23 mouse cellular contexts compared by ENCODE assay signal in the genomic region with DNA sequence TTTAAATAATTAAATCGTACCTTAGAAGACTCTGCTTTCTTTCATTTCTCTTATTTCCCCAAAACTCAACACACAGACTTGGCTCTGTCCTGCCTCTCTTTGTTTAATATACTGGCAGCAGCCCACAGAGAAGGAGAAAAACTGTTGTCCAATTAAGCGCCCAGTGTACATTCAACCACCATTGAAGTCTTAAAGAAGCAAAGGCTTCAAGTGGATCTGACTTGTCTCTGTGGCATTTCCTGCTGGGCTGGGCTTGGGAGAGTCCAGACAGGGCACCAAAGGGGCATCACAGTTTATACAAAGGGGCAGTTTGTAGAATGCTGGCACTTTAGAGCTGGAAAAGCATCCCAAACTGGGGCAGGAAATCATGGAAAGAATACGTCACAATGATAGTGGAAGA.
"Had no signal": no experiment of that assay in that cellular context is flagged by ENCODE, and none has a peak within 500 bp of the region (broad histone marks: within the 10 kb centered on the region; RNA-seq: fewer than 3 reads in every experiment).

No protein-coding gene starts in this region.

- DNase-seq: kidney, postnatal 14 days; layer of hippocampus, adult 9-11 months; liver; lung, adult 18-20 months; lung, postnatal 10 days; lung, postnatal 36 days; midbrain, embryonic 14.5 days; right cerebral cortex, adult 18-20 months; right cerebral cortex, postnatal 14 days; right cerebral cortex, postnatal 4 days; thymus, adult 2 months; thymus, postnatal 14 days; thymus, postnatal 4 days had no signal

- H3K27ac ChIP-seq: layer of hippocampus, adult 2 months; limb, embryonic 10.5 days; limb, embryonic 13.5 days; liver, embryonic 12.5 days; liver, embryonic 15.5 days; lung, embryonic 15.5 days; midbrain, embryonic 10.5 days; neural tube, embryonic 13.5 days; stomach, postnatal 0 days had no signal

- H3K4me1 ChIP-seq: limb, embryonic 10.5 days; limb, embryonic 13.5 days; liver, embryonic 15.5 days; lung, embryonic 15.5 days; megakaryocyte, embryonic 14.5 days; midbrain, embryonic 10.5 days; neural tube, embryonic 13.5 days had no signal

- H3K4me3 ChIP-seq: layer of hippocampus, adult 2 months; limb, embryonic 10.5 days; limb, embryonic 13.5 days; liver, embryonic 12.5 days; liver, embryonic 15.5 days; lung, embryonic 15.5 days; megakaryocyte, embryonic 14.5 days; midbrain, embryonic 10.5 days; neural tube, embryonic 13.5 days had no signal

- H3K9ac ChIP-seq: limb, embryonic 13.5 days; liver, embryonic 12.5 days; liver, embryonic 15.5 days; lung, embryonic 15.5 days; neural tube, embryonic 13.5 days had no signal

- ATAC-seq: liver, embryonic 12.5 days had no signal

- H3K36me3 ChIP-seq: limb, embryonic 10.5 days; limb, embryonic 13.5 days; liver, embryonic 12.5 days; liver, embryonic 15.5 days; lung, embryonic 15.5 days; midbrain, embryonic 10.5 days; neural tube, embryonic 13.5 days had no signal

- H3K27me3 ChIP-seq: limb, embryonic 13.5 days; liver, embryonic 12.5 days; liver, embryonic 15.5 days; lung, embryonic 15.5 days; megakaryocyte, embryonic 14.5 days; neural tube, embryonic 13.5 days had no signal

- H3K9me3 ChIP-seq: limb, embryonic 10.5 days; limb, embryonic 13.5 days; liver, embryonic 12.5 days; liver, embryonic 15.5 days; lung, embryonic 15.5 days; megakaryocyte, embryonic 14.5 days; midbrain, embryonic 10.5 days; neural tube, embryonic 13.5 days had no signal

- H3K4me2 ChIP-seq: limb, embryonic 13.5 days; liver, embryonic 12.5 days; liver, embryonic 15.5 days; lung, embryonic 15.5 days; neural tube, embryonic 13.5 days had no signal
